Mouse (Mus musculus) heart, adult 10 weeks (tissue): ENCODE measurements around the gene Rasa1. TPM values are rescaled to one million over a fixed set of nuclear protein-coding genes. Genes with fewer than 3 reads are reported as not detected.

Experiments used
- polyA plus RNA-seq: library from polyadenylated mRNA; stranded (reverse); fragments of 350-450 nt; fragmentation: Illumina TruSeq; extraction: RNeasy Lipid Tissue Mini Kit (QIAGEN cat#74804); gene quantifications from one replicate; pipeline ENCODE4 v1.2.3, GENCODE M21; 2014; ENCODE audit warnings: low read depth, low replicate concordance

Gene Rasa1
- 33.9 TPM for polyA plus RNA-seq

DNA sequence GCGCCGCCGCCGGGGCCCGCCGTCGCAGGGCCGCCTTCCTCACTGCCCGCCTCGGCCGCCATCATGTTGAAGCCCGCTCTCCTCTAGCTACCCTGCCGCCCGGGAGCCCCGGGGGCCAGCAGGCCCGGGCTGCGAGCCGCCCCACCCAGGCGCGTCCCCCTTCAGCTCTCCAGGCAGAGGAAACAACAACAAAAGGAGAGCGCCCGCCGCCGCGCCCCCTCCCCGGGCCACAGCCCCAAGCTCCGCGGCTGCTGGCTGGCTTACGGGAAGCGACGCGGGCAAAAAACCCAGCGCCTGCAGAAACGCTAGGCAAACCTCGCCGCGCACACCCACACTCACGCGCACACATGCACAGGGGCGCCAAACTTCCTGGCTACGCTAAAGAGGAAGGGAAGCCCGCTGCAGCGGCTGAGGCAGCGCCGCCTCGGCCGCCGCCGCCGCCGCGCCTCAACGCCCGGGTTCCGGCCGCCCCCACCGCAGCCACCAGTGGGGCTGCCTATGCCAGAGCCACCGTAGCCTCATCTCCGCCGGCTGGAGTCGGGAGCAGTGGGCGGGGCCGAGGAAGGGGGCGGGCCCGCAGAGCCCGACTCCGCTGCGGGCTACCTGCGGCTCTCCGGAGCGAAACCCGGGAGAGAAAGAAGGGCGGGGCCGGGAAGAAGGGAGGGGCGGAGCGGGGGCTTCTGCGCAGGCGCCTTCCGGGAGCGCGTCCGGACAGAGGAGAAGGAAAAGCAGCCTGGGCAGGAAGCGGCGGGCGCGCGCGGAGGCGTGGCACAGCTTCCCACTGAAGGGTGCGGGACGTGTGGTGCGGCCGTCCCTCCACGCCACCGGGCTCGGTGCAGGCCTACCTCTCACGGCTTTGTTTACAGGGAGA lies at the start of gene Rasa1:
Gene Rasa1 (minus strand): TSS at position 288 of the 871 bp plus-strand sequence.

DNA sequence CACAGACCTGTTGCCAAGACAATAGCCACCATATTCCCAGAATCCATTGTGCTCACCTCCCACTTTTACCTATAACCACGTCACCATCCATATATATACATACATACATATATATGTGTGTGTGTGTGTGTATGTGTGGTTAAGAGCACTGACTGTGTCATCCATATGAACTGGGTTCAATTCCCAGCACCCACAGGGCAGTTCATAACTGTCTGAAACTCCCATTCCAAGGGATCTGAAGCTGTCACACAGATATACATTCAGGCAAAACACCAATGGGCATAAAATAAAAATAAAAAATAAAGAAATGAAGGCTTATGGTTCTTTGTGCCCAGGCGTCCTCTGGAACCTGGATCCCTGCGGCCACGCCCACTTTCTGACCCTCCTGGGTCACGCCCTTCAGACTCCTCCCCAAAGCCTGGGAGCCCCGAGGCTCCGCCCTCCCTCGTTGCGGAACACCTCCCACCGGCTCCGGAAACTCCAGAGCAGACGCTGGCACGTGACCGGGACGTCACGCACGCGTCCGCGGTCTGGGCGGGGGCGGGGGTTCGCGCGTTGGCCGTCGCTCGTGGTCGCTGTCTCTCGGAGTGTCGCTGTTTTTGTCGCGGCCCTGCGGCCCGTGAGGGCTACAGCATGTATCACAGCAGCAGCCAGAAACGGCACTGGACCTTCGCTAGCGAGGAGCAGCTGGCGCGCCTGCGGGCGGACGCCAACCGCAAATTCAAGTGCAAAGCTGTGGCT lies 99.9 kb downstream of the Rasa1 start, which contains the start of gene Ccnh:
Gene Ccnh (plus strand): TSS at position 506 of the 741 bp plus-strand sequence.

Other genes with a start within 250 kb of the Rasa1 start
- gene Ccnh, start 99.7 kb downstream of the Rasa1 start, polyA plus RNA-seq: 38.1 TPM